Mouse (Mus musculus) liver, adult 2 months (tissue): ENCODE measurements around the gene Pla2g2d.

Source experiments
- CTCF ChIP-seq: fragments of 200-500 bp; IDR thresholded peaks from 2 replicates; pipeline ENCODE4 v1.5.1; 2011; ENCODE audit warnings: low read depth, low read length, control low read depth
- POLR2A ChIP-seq: fragments of 200-500 bp; IDR thresholded peaks from 2 replicates; pipeline ENCODE4 v1.6.1; 2011; ENCODE audit warnings: low read length, control low read depth; ENCODE audit not compliant: insufficient read depth; ENCODE audit errors: extremely low read depth

DNA sequence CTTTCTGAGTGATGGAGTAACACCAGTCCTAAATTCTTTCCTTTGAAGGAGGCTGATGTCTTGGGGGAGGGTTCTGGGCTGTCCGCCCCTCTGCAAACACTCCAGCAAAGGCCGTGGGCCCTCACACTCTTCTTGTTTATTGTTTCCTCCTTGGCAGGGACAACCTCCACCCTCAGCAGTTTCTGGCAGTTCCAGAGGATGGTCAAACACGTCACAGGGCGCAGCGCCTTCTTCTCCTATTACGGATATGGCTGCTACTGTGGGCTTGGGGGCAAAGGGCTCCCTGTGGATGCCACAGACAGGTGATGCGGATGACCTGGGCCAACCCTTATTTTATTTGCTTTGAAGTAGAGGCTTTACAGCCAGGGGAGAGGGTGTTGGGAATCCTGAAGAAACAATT lies 41.4 kb upstream of the Pla2g2d start:
- TF ChIP-seq POLR2A (no peak), CTCF (no peak)
